Mouse (Mus musculus): Measurements from ENCODE around the gene Otop1. TPM values are rescaled to one million over a fixed set of nuclear protein-coding genes. Genes with fewer than 3 reads are reported as not detected.

Otop1 gene
- total and polyA plus RNA-seq, 2 experiments = not detected

DNA sequence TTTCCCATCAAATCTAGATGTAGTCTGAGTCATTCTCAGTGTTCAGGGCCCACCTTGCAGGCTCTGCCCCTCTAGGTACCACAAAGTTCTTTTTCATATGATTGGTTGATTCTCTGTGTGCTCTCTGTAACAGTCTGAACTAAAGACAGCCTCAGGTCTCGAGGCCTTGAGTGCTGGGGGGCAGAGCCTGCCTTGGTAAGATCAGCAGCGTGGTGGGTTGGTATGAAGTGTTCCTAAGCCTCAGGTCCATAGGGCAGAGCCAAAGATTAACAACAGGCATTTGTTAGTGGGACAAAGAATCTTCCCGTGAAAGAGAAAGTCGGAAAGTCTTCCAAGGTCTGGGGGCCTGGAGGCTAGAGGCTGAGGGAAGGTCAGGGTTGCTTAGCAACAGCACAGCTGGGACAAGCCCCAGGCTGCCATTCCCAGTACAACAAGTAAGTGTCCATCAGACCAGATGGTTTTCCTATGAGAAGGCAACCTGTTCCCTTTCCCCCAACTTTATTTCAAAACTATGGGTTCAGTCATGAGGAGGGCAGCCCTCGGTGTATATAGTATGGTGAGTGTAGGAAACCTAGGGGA is 74.7 kb downstream of the Otop1 start:
- H3K36me3 ChIP-seq (ENCODE audit: control insufficient read depth, insufficient read depth, low read length) = peaks cover 3% of the 10 kb centered on the region
- H3K27me3 ChIP-seq (ENCODE audit: control insufficient read depth, insufficient read depth, low read length) = no peaks in the 10 kb centered on the region
- H3K9ac ChIP-seq (ENCODE audit: low read depth, low read length) = no peak overlapping the region
- DNase-seq (ENCODE audit: extremely low read depth, low read depth, low spot score) = no peak
- no peak overlapping the region for H3K4me3 ChIP-seq (ENCODE audit: insufficient read depth, low read depth, low read length)
- 73% methylated on average over 5 of the region's 5 CpGs for WGBS
- TF ChIP-seq POLR2A (IDR thresholded peaks at IDR 0.05; ENCODE audit: extremely low read depth, insufficient read depth, low read length) (no peak), CTCF (IDR thresholded peaks at IDR 0.05; ENCODE audit: low read depth, low read length) (no peak)
- no peaks in the 10 kb centered on the region for H3K4me1 ChIP-seq (ENCODE audit: control insufficient read depth, insufficient read depth, low read length)
- no peaks in the 10 kb centered on the region for H3K79me2 ChIP-seq (ENCODE audit: control insufficient read depth, insufficient read depth, low read length)
- no peak overlapping the region for H3K27ac ChIP-seq (replicated peaks; ENCODE audit: insufficient read depth, low read depth, low read length)

Other genes with a start within 250 kb of the Otop1 start
- gene Stx18, start 237.2 kb upstream of the Otop1 start, total RNA-seq (2014; rRNA removed) = 13.1 and 15.5 TPM in 2 replicates
- gene Stx18, start 237.2 kb upstream of the Otop1 start, polyA plus RNA-seq (2012; rRNA removed) = 13.4 and 14.9 TPM in 2 replicates
- 1.3 and 1.7 TPM in 2 replicates for gene Nsg1, start 116.1 kb upstream of the Otop1 start, total RNA-seq (2014; rRNA removed)
- 1.1 and 1.9 TPM in 2 replicates for gene Nsg1, start 116.1 kb upstream of the Otop1 start, polyA plus RNA-seq (2012; rRNA removed)
- 2.3 and 2.8 TPM in 2 replicates for gene Zbtb49, start 55.5 kb upstream of the Otop1 start, total RNA-seq (2014; rRNA removed)
- 2.6 and 5.1 TPM in 2 replicates for gene Zbtb49, start 55.5 kb upstream of the Otop1 start, polyA plus RNA-seq (2012; rRNA removed)
- gene Lyar, start 55.5 kb upstream of the Otop1 start, total RNA-seq (2014; rRNA removed) = 7.4 and 9.2 TPM in 2 replicates
- 1.9 and 2.6 TPM in 2 replicates for gene Lyar, start 55.5 kb upstream of the Otop1 start, polyA plus RNA-seq (2012; rRNA removed)
- gene Tmem128, start 15.8 kb upstream of the Otop1 start, total RNA-seq (2014; rRNA removed) = 34.8 and 40.8 TPM in 2 replicates
- gene Tmem128, start 15.8 kb upstream of the Otop1 start, polyA plus RNA-seq (2012; rRNA removed) = 16.4 and 17.8 TPM in 2 replicates
- gene Drd5, start 43.4 kb downstream of the Otop1 start, total RNA-seq (2014; rRNA removed) = not detected in 2 replicates
- gene Drd5, start 43.4 kb downstream of the Otop1 start, polyA plus RNA-seq (2012; rRNA removed) = not detected in 2 replicates
- 48.3 and 80.8 TPM in 2 replicates for gene Slc2a9, start 227.2 kb downstream of the Otop1 start, total RNA-seq (2014; rRNA removed)
- 30.7 and 33.0 TPM in 2 replicates for gene Slc2a9, start 227.2 kb downstream of the Otop1 start, polyA plus RNA-seq (2012; rRNA removed)

All from liver, adult 2 months (tissue).